Mouse (Mus musculus) A20 (cell line): ENCODE data around the gene Fam124b.

Source experiments
- DNase-seq: peaks from one replicate; pipeline ENCODE4 v3.0.0-alpha.2; 2011; ENCODE audit warnings: low read depth, low spot score

The Fam124b gene

DNA sequence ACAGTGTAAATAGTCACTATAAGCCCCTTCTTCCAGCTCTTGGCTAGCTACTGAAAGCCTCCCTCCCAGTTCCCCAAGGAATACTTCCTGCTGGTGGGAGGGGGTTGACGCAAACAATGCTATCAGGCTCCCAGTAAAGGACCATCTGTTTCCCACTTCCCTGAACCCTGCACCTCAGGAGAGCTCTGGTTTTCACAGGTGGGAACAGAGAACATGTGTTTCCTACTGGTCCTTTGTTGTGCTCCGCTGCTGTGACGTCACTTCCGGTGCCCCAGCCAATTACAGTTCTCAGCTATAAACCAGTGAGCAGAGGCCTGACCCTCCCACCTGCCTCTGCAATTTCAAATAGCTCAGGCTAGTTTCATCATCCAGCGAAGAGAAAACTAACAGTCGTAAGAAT, at the start of gene Fam124b:
Gene Fam124b (minus strand): TSS at position 206 of the 400 bp plus-strand sequence.
- DNase-seq = no peak

- DNase-seq = no peak
Observed at GRCm38 (mm10) chr1:80260443-80260842, 42.2 kb upstream of the Fam124b start.

DNA sequence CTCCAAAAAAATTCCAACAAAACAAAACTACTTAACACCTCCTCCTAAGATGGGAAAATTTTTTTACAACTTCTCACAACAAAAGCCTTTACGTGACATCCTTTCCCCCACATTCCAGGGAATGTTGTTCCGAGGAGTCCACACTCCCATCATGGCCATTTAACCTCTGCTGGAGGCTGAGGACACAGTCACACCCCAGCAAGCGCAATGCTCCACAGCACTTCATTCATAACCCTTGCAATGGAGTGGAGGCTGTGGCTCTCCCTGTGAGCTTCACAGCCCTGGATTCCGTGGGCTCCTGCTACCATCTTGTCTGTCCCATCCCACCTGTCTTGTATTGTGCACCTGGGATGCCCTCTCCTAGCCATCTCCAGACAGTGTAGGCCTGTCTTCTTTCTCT, 40.4 kb upstream of the Fam124b start:
- DNase-seq = no peak

- no peak for DNase-seq
Observed at GRCm38 (mm10) chr1:80253309-80253708, 35.0 kb upstream of the Fam124b start.

- no peak for DNase-seq
Observed at GRCm38 (mm10) chr1:80250247-80250646, 32.0 kb upstream of the Fam124b start.

DNA sequence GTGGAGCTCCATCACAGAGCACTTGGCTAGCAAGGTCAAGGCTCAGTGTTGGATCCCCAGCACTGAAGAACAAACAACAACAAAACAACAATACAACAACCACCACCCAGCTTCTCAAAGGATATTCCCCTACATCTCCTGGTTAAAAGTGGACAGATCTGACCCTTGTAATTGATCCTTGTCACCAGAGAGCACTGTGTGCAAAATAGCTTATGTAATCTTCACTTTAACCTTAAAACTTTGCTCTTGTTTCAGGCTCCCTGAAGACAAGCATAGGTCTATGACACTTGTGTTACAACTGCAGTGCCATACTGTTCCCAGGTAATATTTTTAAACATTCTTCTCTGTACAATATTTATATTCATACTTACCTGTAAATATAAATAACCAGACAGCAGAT, 28.9 kb upstream of the Fam124b start:
- DNase-seq = no peak

DNA sequence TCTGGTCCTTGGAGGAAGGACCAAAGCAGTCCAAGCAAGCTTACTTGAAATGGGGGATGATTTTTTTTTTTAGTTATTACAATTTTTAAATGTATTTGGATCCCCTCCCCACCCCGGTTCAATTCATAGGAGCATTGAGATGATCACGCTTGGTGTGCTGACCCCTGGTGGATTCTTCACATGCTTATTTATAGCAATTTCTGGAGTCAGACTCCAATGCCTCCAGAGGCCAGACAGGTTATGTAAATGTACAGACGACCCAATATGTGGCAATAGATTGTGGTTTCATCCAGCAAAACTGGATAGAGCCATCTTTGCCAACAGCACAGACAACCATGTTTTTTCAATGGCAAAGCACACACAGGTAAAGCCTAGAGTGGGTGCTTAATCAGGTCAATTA, 25.9 kb upstream of the Fam124b start:
- DNase-seq = no peak

GRCm38 (mm10) chr1:80241579-80241978, 23.3 kb upstream of the Fam124b start:
- DNase-seq = no peak

DNA sequence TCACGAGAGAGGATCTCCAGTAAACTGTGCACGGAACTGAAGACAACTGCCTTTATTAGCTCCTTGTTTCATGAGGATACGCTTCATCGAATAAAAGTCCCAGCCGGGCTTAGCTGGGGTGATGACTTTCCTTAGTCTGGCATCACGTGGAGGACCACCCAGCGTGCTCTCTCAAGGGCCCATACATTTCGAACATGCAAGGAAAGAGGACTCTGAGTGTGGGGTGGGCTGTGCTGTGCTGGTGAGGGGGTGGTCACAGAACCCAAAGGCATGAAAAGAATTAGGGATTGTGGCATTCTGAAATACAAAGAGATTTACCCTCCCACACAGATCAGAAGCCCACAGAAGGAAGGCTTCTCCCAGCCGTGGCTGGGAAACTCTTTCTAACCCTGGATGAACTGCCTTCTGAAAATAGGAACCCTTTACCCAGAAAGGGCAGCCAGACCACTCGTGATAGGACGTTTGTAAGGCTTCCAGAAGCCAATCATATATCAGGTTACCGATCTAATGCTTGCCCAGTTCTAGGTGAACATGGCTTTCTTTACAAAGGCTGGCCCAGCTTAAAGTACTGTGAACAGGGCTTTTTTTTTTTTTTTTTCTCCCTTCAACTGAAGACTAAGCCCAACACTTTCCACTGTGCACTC, 21.9 kb upstream of the Fam124b start:
- DNase-seq = no peak

DNA sequence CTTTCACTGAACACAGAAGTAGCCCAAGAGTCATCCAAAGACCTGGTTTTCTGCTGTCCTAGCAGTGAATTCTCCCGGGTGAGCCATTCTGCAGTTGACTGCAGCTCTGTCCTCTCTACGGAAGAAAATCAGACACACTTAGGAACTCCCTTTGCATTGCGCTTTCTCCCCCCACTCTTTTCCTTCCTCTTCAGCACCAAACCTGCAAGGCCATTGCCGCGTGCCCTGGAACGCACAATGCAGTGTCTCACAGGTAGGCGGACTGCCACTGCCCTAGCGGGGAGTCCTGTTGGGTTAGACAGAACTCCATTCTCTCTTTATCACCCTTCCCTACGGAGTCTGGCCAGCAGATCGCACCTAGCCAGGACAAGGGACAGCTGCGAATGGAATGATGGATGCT, 21.2 kb upstream of the Fam124b start:
- DNase-seq = no peak

DNA sequence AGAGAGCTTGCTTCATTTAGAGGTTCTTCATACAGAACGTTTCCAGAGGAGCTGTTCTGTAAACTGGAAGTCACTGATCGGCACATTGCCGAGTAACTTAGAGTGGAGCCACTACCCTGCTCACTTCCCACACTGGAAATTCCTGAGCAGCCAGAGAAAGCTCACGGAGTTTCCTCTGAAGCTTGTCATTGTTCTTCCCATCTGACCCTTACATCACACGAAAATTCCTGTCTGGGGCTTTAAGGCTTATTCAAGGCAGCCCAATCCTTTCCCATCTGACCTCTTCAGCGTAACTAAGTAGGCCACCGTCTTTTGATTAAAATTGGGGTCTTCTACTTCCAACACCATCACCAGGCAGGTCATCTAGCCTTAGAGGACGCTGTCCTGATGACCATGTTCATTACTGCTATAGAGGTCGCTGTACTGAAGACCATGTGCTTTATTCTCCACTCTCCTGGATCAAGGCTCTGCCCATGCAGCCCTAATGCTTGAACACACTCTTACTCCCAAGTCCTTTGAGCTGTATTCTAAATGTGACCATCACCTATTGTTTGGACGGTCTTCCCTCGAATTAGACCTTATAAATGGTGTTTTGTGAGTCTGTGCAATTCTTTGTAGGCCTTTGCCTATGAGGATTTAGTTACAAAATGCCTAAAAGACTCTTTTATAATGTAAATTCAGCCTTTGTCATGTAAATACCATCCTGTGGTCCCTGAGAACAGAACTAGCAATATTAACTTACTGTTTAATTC, 18.9 kb upstream of the Fam124b start:
- DNase-seq = no peak

DNA sequence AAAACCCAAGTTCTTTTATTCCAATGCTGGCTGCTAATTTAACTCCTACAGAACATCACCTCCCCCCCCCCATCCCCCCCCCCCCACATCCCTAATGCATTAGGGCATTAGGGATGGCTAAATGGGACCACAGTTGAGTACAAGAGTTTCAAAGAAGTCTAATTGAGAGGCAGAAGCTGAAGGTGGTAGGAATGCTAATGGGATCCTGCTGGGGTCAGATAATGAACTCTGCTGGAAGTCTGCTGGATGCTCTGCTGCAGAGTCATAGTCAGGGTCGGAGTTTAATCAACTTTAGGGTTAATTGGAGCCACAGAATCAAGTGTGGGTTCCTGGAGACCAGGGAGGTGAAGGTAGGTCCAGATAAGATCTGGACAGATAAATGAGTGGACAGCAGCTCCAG, 17.9 kb upstream of the Fam124b start:
- DNase-seq = no peak

GRCm38 (mm10) chr1:80230612-80231011, 12.3 kb upstream of the Fam124b start:
- DNase-seq = peak; percentile 40

- DNase-seq = no peak
Observed at GRCm38 (mm10) chr1:80224839-80225412, 6.7 kb upstream of the Fam124b start.

DNA sequence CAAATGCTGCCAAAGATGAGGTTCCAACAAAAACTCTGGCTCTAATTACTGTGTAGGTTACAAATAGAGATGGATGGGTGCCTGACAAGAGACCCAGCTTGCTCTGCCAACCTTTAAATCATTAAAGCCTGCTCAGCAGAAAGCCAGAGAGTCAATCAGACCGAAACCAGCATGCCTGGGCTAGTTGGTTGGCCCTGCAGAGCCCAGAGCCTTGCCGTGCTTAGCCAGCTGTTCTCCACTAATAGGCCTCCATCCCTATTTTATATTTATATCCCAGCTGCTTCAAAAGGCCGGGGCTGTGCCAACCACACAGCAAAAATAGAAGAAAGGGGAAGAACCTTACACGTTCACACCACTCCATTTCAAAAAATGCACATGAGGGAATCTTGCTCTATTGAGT, 2.9 kb upstream of the Fam124b start:
- DNase-seq = no peak

DNA sequence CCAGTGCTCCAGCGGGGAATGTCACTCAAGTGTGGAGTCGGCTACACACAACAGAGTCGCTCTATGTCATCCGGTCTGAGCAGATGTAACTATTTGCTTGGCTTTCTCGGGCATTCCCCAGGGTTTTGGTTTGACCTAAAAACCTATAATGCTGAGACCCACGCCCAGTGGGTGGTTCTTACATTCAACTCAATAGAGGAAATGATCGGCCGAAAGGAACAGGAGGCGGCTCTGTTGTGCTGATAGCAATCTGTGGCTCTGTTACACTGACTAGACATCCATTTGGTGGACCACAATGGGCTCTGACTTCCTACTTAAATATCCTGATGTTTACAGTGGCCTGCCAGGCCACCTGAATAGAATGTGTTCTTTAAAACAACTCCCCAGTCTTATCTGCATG, 4.4 kb downstream of the Fam124b start:
- no peak for DNase-seq

DNA sequence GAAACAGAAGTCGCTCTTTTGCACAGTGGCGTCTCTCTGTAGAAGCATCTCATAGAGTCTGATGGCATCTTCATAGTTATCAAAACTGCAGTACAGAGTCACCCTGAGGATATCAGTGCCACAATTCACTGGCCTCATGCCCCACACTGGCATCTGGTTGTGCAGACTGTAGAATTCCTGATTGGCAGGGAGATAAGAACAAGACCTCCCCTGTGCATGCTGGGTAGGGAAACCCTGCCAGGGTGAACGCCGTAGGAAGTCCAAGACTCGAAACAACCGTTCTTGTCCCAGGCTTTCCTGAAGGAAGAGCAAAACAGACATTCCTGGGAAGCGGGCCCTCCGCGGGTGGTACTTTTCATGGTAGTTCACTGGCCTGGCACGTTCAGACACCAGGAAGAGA, 5.1 kb downstream of the Fam124b start:
- no peak for DNase-seq

DNA sequence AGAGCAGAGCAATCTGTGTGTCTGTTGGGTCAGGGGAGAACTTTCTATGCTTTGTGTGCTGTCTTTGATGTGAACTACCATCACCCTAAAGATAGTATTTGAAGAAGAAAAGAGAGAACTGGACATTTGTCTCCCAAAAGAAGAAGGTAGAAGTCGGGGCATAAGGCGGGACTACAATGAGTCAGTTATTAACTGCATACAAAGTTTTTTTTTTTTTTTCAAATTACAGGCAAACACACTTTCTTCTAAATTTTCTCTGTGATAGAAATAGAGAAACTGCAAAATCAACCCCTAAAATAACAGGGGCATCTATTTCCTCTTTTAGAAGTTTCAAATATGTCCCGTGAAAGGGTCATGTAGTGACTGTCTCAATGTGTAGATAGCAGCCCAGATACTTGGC, 16.0 kb downstream of the Fam124b start:
- peak; percentile 55 for DNase-seq

DNA sequence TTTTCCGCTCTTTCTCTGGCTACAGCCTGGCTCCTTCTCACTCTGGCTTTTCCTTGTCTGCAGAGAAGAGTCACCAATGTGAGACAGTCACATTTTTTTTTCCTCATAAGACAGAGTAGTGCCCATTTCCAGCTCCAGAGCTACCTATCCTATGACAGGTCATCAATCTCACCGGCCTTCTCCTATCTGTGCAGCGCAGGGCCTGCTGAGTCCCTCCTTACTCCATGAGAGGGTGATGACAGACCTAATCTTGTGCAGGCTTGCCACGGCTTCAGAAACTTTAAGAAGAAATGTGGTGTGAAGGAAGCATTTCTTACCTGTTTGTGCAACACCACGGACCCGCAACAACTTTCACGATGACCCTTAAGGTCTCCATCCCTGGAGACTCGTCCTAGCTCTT, 25.4 kb downstream of the Fam124b start:
- DNase-seq = no peak

- no peak for DNase-seq
Observed at GRCm38 (mm10) chr1:80181414-80181805, 36.9 kb downstream of the Fam124b start.

GRCm38 (mm10) chr1:80180767-80181413, 37.4 kb downstream of the Fam124b start:
- peak; percentile 68 for DNase-seq

DNA sequence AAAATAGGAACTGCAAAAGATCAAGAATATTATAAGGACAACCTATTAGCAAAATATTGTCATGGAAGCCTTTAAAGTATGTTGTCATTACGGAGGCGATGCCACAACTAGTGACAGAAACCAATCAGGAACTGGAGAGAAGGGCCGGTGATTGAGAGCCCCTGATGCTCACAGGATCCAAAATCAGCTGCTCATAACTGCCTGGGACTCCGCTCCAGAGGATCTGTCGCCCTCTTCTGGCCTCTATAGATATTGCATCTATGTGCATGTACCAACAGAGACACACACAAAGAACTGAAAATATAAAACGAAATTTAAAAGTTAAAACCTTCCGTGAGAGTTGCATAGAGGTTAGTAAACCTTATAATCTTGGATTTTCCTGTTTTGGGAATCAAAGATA, 38.1 kb downstream of the Fam124b start:
- peak; percentile 63 for DNase-seq
